Mouse (Mus musculus): ENCODE data around the gene Gbp10. TPM values are rescaled to one million over a fixed set of nuclear protein-coding genes. Genes with fewer than 3 reads are reported as not detected.
"Not testable (repeated sequence)": the region's sequence is repeated elsewhere in the genome, so short reads cannot be mapped to it uniquely, and the experiment has no call there.

The Gbp10 gene
- polyA plus RNA-seq, 1 experiment, result 5.1 TPM

DNA sequence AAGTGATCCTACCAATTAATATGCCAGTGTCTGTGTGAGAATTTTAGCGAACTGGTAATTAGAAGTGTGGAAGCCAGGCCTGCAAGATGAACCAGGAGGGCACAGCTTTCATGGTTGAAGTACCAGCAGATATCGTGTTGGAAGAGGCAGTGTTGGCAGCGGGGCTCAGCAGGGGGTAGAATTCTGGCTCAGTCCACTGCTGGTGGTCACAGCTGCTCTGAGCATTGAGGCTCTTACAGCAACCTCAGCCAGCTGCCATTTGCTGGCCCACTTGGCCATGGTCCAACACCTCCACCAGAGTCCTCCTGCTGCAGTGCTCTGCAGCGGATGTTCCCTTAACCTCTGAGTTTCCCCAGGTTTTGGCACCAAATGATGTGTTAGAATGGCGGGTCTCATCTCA lies 43.0 kb downstream of the Gbp10 start:
- not testable (repeated sequence) for H3K27me3 ChIP-seq (ENCODE audit: control insufficient read depth, insufficient read depth, low read length); H3K4me3 ChIP-seq (ENCODE audit: control insufficient read depth, insufficient read depth, low read length); H3K36me3 ChIP-seq (ENCODE audit: control insufficient read depth, insufficient read depth, low read length); H3K4me1 ChIP-seq (replicated peaks; ENCODE audit: control insufficient read depth, insufficient read depth, low read length); H3K27ac ChIP-seq (ENCODE audit: control insufficient read depth, insufficient read depth, low read length); DNase-seq
- 95% methylated on average over 5 of the region's 5 CpGs for WGBS

DNA sequence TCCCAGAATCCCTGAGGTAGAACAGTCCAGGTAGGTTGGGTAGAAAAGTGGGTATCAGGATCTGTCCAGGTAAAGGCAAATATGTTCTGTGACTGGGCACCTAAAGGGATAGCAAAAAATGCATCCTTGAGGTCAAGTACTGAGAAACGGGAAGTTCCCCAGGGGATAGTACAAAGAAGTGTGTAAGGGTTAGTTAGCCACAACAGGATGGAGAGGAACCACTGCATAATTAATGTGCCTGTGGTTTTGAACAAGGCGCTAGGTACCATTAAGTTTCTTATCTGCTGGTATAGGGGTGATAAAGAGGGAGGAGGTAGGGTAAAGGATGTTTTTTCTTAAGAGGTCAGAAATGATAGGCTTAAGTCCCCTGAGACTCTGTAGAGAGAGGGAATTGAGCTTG lies 46.8 kb downstream of the Gbp10 start:
- H3K4me1 ChIP-seq (replicated peaks; ENCODE audit: control insufficient read depth, insufficient read depth, low read length); DNase-seq; H3K4me3 ChIP-seq (ENCODE audit: control insufficient read depth, insufficient read depth, low read length); H3K36me3 ChIP-seq (ENCODE audit: control insufficient read depth, insufficient read depth, low read length); H3K27ac ChIP-seq (ENCODE audit: control insufficient read depth, insufficient read depth, low read length); H3K27me3 ChIP-seq (ENCODE audit: control insufficient read depth, insufficient read depth, low read length): not testable (repeated sequence)
- WGBS, result 39% methylated on average over 2 of the region's 2 CpGs

DNA sequence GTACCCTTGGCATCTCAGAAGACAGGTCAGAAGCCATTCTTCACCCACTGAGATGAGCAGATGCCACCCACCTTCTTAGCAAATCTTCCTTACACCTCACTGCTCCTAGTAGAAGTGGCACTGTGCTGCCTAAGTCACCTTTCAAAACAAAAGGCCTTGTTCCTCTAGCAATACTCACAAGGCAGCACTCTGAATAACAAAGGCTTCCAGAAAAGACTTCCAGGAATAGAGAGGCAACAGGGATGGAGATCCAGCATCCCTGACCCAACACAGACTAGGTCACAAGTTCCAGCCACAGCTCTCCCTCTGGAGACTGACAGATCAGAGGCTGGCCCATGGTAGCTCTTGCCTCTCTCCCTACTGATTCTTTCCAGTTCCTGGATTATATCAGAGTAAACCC lies 57.9 kb downstream of the Gbp10 start:
- H3K4me1 ChIP-seq (replicated peaks; ENCODE audit: control insufficient read depth, insufficient read depth, low read length), result no peaks in the 10 kb centered on the region
- H3K27me3 ChIP-seq (ENCODE audit: control insufficient read depth, insufficient read depth, low read length), result no peaks in the 10 kb centered on the region
- no peaks in the 10 kb centered on the region for H3K36me3 ChIP-seq (ENCODE audit: control insufficient read depth, insufficient read depth, low read length)
- no peak overlapping the region for H3K27ac ChIP-seq (ENCODE audit: control insufficient read depth, insufficient read depth, low read length)
- H3K4me3 ChIP-seq (ENCODE audit: control insufficient read depth, insufficient read depth, low read length), result no peak overlapping the region
- DNase-seq, result no peak
- TF ChIP-seq CTCF (IDR thresholded peaks at IDR 0.05; ENCODE audit: borderline replicate concordance, control insufficient read depth, extremely low read depth, insufficient read depth, low read length, poor library complexity) (no peak), POLR2A (IDR thresholded peaks at IDR 0.05; ENCODE audit: control insufficient read depth, extremely low read depth, insufficient read depth, low read length, poor library complexity) (no peak)

Other genes with a start within 250 kb of the Gbp10 start
- 19.9 and 20.6 TPM in 2 replicates for gene Gbp9, start 100.0 kb downstream of the Gbp10 start, polyA plus RNA-seq (2012; rRNA removed)
- 67.9 and 78.9 TPM in 2 replicates for gene Gbp8, start 100.0 kb downstream of the Gbp10 start, polyA plus RNA-seq (2012; rRNA removed)
- 126 and 130 TPM in 2 replicates for gene Gbp4, start 99.9 kb downstream of the Gbp10 start, polyA plus RNA-seq (2012; rRNA removed)
- 7.9 and 8.4 TPM in 2 replicates for gene Gm43302, start 54.2 kb upstream of the Gbp10 start, polyA plus RNA-seq (2012; rRNA removed)
- gene Gbp6, start 54.2 kb upstream of the Gbp10 start, polyA plus RNA-seq (2012; rRNA removed), result 19.5 and 20.7 TPM in 2 replicates
- 19.2 and 22.5 TPM in 2 replicates for gene Lrrc8b, start 176.2 kb upstream of the Gbp10 start, polyA plus RNA-seq (2012; rRNA removed)